Mouse (Mus musculus) kidney, embryonic 15.5 days (tissue): ENCODE data around the gene Efna5. TPM values are rescaled to one million over a fixed set of nuclear protein-coding genes. Genes with fewer than 3 reads are reported as not detected.

Source experiments
- ATAC-seq: fragments of 200-750 bp; cut with Nextera tagmentation; replicated peaks from 2 replicates; pipeline ENCODE4 v1.8.0; 2017; ENCODE audit warnings: moderate TSS enrichment; ENCODE audit not compliant: low FRiP score
- H3K27ac ChIP-seq: fragments of 300-500 bp; sonication (generic); 2 replicates; pipeline ENCODE4 v1.5.1; 2015; ENCODE audit warnings: mild to moderate bottlenecking, inconsistent platforms
- H3K27me3 ChIP-seq: fragments of 300-500 bp; sonication (generic); 2 replicates; pipeline ENCODE4 v1.6.1; 2015; ENCODE audit warnings: inconsistent platforms
- H3K36me3 ChIP-seq: fragments of 300-500 bp; sonication (generic); 2 replicates; pipeline ENCODE4 v1.6.1; 2015; ENCODE audit warnings: inconsistent platforms
- H3K4me1 ChIP-seq: fragments of 300-500 bp; sonication (generic); 2 replicates; pipeline ENCODE4 v1.6.1; 2015; ENCODE audit warnings: inconsistent platforms
- H3K4me2 ChIP-seq: fragments of 300-500 bp; sonication (generic); 2 replicates; pipeline ENCODE4 v1.6.1; 2015; ENCODE audit warnings: moderate library complexity, mild to moderate bottlenecking, inconsistent platforms
- H3K4me3 ChIP-seq: fragments of 300-500 bp; sonication (generic); replicated peaks from 2 replicates; pipeline ENCODE4 v1.5.1; 2015; ENCODE audit warnings: mild to moderate bottlenecking, inconsistent platforms
- H3K9ac ChIP-seq: fragments of 300-500 bp; sonication (generic); 2 replicates; pipeline ENCODE4 v1.6.1; 2015; ENCODE audit warnings: mild to moderate bottlenecking, inconsistent platforms
- H3K9me3 ChIP-seq: fragments of 300-500 bp; sonication (generic); replicated peaks from 2 replicates; pipeline ENCODE4 v1.6.1; 2016; ENCODE audit warnings: inconsistent platforms
- WGBS: fragments of 180-500 bp; shearing (Covaris S2); methylation state at CpG from one replicate; pipeline ENCODE4 v1.1.7; 2015; ENCODE audit warnings: mixed read lengths; 5-methylcytosine and 5-hydroxymethylcytosine counted together
- polyA plus RNA-seq: library from polyadenylated mRNA; unstranded; fragments of >200 nt; fragmentation: Nextera tagmentation; extraction: Ambion mirVana; gene quantifications from 2 replicates; pipeline ENCODE4 v1.2.1, GENCODE M21; 2015

Efna5 gene
- polyA plus RNA-seq, 1 experiment from 2014 or later, result 33.7 TPM

- Histone ChIP-seq H3K9me3 (no peaks in the 10 kb centered on the region), H3K27ac (no peak overlapping the region), H3K4me3 (no peak overlapping the region), H3K27me3 (no peaks in the 10 kb centered on the region), H3K4me1 (peaks cover 2% of the 10 kb centered on the region; the same call in 1 of the 2 replicates), H3K9ac (no peak overlapping the region), H3K36me3 (no peaks in the 10 kb centered on the region), H3K4me2 (no peak overlapping the region)
- 87% methylated on average over 3 of the region's 3 CpGs for WGBS
- no peak for ATAC-seq
Observed at GRCm38 (mm10) chr17:62756951-62757350, 124.2 kb downstream of the Efna5 start.

- Histone ChIP-seq H3K9ac (no peak overlapping the region), H3K4me2 (no peak overlapping the region), H3K36me3 (no peaks in the 10 kb centered on the region), H3K9me3 (no peaks in the 10 kb centered on the region), H3K27me3 (0 out of 2 replicates have a peak, but pooled peaks cover 2% of the 10 kb centered on the region), H3K27ac (no peak overlapping the region), H3K4me1 (peaks cover 2% of the 10 kb centered on the region; the same call in 1 of the 2 replicates), H3K4me3 (no peak overlapping the region)
- ATAC-seq, result no peak
- 96% methylated on average over 2 of the region's 2 CpGs for WGBS
Observed at GRCm38 (mm10) chr17:62755635-62756034, 125.5 kb downstream of the Efna5 start.

- Histone ChIP-seq H3K4me3 (no peak overlapping the region), H3K9me3 (no peaks in the 10 kb centered on the region), H3K27ac (no peak overlapping the region), H3K9ac (no peak overlapping the region), H3K4me1 (peaks cover 4% of the 10 kb centered on the region; the same call in 1 of the 2 replicates), H3K36me3 (no peaks in the 10 kb centered on the region), H3K4me2 (no peak overlapping the region), H3K27me3 (peaks cover 5% of the 10 kb centered on the region; the same call in 1 of the 2 replicates)
- ATAC-seq, result no peak
- 86% methylated on average over 4 of the region's 4 CpGs for WGBS
Observed at GRCm38 (mm10) chr17:62754638-62755037, 126.5 kb downstream of the Efna5 start.

- H3K4me3 ChIP-seq, result no peak overlapping the region
- no peaks in the 10 kb centered on the region for H3K36me3 ChIP-seq
- no peak overlapping the region for H3K27ac ChIP-seq
- H3K9me3 ChIP-seq, result no peaks in the 10 kb centered on the region
- H3K4me1 ChIP-seq, result peaks cover 22% of the 10 kb centered on the region
- no peak overlapping the region for H3K4me2 ChIP-seq
- H3K9ac ChIP-seq, result no peak overlapping the region
- ATAC-seq, result no peak; the same call in 1 of the 2 replicates
- WGBS, result 39% methylated on average over 2 of the region's 2 CpGs
- H3K27me3 ChIP-seq, result peaks cover 6% of the 10 kb centered on the region; the same call in 1 of the 2 replicates
Observed at GRCm38 (mm10) chr17:62752381-62752889, 128.7 kb downstream of the Efna5 start.

GRCm38 (mm10) chr17:62750647-62751046 lies 130.5 kb downstream of the Efna5 start:
- no peak overlapping the region for H3K4me2 ChIP-seq
- 70% methylated on average over 3 of the region's 3 CpGs for WGBS
- H3K4me1 ChIP-seq, result peaks cover 38% of the 10 kb centered on the region
- no peak overlapping the region for H3K4me3 ChIP-seq
- no peak overlapping the region for H3K27ac ChIP-seq
- H3K9me3 ChIP-seq, result no peaks in the 10 kb centered on the region
- peaks cover 9% of the 10 kb centered on the region; the same call in 1 of the 2 replicates for H3K27me3 ChIP-seq
- H3K36me3 ChIP-seq, result no peaks in the 10 kb centered on the region
- no peak for ATAC-seq
- no peak overlapping the region for H3K9ac ChIP-seq

GRCm38 (mm10) chr17:62748803-62749619 lies 132.1 kb downstream of the Efna5 start:
- Histone ChIP-seq H3K27ac (0 out of 2 replicates have a peak overlapping the region, but pooled peaks have one; percentile 11), H3K36me3 (no peaks in the 10 kb centered on the region), H3K4me3 (no peak overlapping the region), H3K4me2 (peak overlapping the region; percentile 34), H3K9ac (no peak overlapping the region), H3K4me1 (peaks cover 42% of the 10 kb centered on the region), H3K27me3 (peaks cover 12% of the 10 kb centered on the region), H3K9me3 (no peaks in the 10 kb centered on the region)
- ATAC-seq, result no peak
- WGBS, result 37% methylated on average over 16 of the region's 16 CpGs

GRCm38 (mm10) chr17:62747381-62747780 lies 133.7 kb downstream of the Efna5 start:
- Histone ChIP-seq H3K27ac (peak overlapping the region; percentile 7), H3K9me3 (no peaks in the 10 kb centered on the region), H3K9ac (no peak overlapping the region), H3K4me3 (0 out of 2 replicates have a peak overlapping the region, but pooled peaks have one; percentile 1), H3K4me1 (peaks cover 42% of the 10 kb centered on the region), H3K4me2 (peak overlapping the region; percentile 34), H3K36me3 (no peaks in the 10 kb centered on the region), H3K27me3 (peaks cover 12% of the 10 kb centered on the region)
- WGBS, result 20% methylated on average over 8 of the region's 8 CpGs
- 0 out of 2 replicates have a peak, but pooled peaks have one; percentile 5 for ATAC-seq

GRCm38 (mm10) chr17:62746827-62747226 lies 134.3 kb downstream of the Efna5 start:
- H3K4me2 ChIP-seq, result peak overlapping the region; percentile 34
- peaks cover 42% of the 10 kb centered on the region for H3K4me1 ChIP-seq
- H3K27ac ChIP-seq, result peak overlapping the region; percentile 7
- peaks cover 12% of the 10 kb centered on the region for H3K27me3 ChIP-seq
- no peaks in the 10 kb centered on the region for H3K36me3 ChIP-seq
- peak; percentile 86 for ATAC-seq
- 29% methylated on average over 9 of the region's 9 CpGs for WGBS
- H3K9me3 ChIP-seq, result no peaks in the 10 kb centered on the region
- H3K9ac ChIP-seq, result no peak overlapping the region
- no peak overlapping the region for H3K4me3 ChIP-seq

- H3K27me3 ChIP-seq, result peaks cover 10% of the 10 kb centered on the region
- ATAC-seq, result no peak
- H3K9me3 ChIP-seq, result no peaks in the 10 kb centered on the region
- no peaks in the 10 kb centered on the region for H3K36me3 ChIP-seq
- H3K4me2 ChIP-seq, result no peak overlapping the region
- no peak overlapping the region for H3K4me3 ChIP-seq
- peaks cover 42% of the 10 kb centered on the region for H3K4me1 ChIP-seq
- no peak overlapping the region for H3K9ac ChIP-seq
- 88% methylated on average over 4 of the region's 4 CpGs for WGBS
- H3K27ac ChIP-seq, result no peak overlapping the region
Observed at GRCm38 (mm10) chr17:62745286-62745685, 135.8 kb downstream of the Efna5 start.

- Histone ChIP-seq H3K9ac (no peak overlapping the region), H3K27me3 (peaks cover 7% of the 10 kb centered on the region; the same call in 1 of the 2 replicates), H3K4me1 (peaks cover 37% of the 10 kb centered on the region), H3K4me2 (no peak overlapping the region), H3K9me3 (no peaks in the 10 kb centered on the region), H3K4me3 (no peak overlapping the region), H3K36me3 (no peaks in the 10 kb centered on the region), H3K27ac (no peak overlapping the region)
- 61% methylated on average over 6 of the region's 6 CpGs for WGBS
- ATAC-seq, result no peak
Observed at GRCm38 (mm10) chr17:62744239-62744638, 136.9 kb downstream of the Efna5 start.

GRCm38 (mm10) chr17:62741702-62742101 lies 139.4 kb downstream of the Efna5 start:
- H3K4me1 ChIP-seq, result peaks cover 15% of the 10 kb centered on the region
- no peaks in the 10 kb centered on the region for H3K9me3 ChIP-seq
- no peak overlapping the region for H3K9ac ChIP-seq
- no peak overlapping the region for H3K27ac ChIP-seq
- no peaks in the 10 kb centered on the region for H3K36me3 ChIP-seq
- H3K4me2 ChIP-seq, result no peak overlapping the region
- peaks cover 7% of the 10 kb centered on the region; the same call in 1 of the 2 replicates for H3K27me3 ChIP-seq
- no peak for ATAC-seq
- 48% methylated on average over 5 of the region's 5 CpGs for whole genome bisulfite sequencing
- H3K4me3 ChIP-seq, result no peak overlapping the region

- Histone ChIP-seq H3K36me3 (no peaks in the 10 kb centered on the region), H3K4me1 (peaks cover 16% of the 10 kb centered on the region), H3K4me2 (no peak overlapping the region), H3K9me3 (no peaks in the 10 kb centered on the region), H3K27me3 (peaks cover 5% of the 10 kb centered on the region; the same call in 1 of the 2 replicates), H3K9ac (no peak overlapping the region), H3K4me3 (no peak overlapping the region), H3K27ac (no peak overlapping the region)
- WGBS, result 60% methylated on average over 6 of the region's 6 CpGs
- no peak for ATAC-seq
Observed at GRCm38 (mm10) chr17:62741020-62741419, 140.1 kb downstream of the Efna5 start.
